Mouse (Mus musculus): ENCODE measurements around the gene Hyal5.

Gene Hyal5

DNA sequence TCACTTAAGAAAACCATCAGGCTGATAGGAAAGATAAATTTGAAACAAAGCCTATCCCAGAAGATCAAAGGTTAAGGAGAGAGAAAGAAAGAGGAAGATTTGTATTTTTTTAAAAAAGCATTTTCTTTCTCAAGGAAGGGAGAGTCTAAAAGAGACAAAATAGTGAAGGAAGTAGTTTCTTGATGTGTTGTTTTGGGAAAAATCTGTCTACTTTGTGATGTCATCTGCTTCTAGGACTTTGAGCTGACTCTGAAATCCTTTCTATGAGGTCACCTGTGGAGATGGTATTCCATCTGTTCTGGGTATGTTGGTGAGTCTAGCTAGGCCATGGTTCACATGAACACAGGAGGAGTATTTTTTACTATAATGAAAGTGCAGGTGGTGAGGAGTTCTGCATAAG, at the start of gene Hyal5:
Gene Hyal5 (plus strand): TSS at position 301 of the 400 bp plus-strand sequence.
- DNase-seq, result no peak

DNA sequence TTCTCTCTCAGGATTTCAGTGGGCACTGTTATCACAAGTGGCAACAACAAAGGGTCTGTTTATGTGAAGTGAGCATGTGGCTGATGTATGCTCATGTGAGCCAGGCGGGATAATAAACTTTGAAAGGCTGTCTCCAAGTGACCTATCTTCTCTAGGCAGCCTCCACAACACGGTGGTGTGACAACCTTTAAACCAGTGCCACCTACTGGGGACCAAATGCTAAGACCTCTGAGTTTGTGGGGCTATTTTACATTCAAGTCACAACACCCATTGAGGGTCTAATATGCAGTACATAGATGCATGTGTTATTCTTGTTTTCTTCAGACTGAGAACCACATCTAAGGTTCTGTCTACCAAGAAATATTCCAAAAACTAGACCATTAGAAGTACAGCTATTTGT, 35.7 kb upstream of the Hyal5 start:
- no peak for DNase-seq

DNA sequence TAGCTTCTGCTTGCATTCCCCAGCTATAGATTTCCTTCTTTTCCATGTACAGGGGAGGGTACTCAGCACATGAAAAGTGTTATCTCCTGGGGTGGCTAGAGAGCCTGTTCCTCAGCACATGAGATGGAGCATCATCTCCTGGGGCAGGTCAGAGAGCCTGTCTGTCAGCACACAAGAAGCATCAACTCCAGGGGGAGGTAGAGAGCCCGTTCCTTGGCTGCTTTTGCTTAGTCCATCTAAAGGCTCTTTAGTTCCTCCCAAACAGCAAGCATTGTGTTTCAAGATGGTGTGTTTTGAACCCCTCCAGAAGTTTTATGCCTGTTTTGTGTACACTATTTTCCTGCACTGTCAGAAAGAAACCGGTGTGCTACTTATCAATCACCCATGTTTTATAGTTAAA, 2.5 kb downstream of the Hyal5 start:
- DNase-seq, result no peak

DNA sequence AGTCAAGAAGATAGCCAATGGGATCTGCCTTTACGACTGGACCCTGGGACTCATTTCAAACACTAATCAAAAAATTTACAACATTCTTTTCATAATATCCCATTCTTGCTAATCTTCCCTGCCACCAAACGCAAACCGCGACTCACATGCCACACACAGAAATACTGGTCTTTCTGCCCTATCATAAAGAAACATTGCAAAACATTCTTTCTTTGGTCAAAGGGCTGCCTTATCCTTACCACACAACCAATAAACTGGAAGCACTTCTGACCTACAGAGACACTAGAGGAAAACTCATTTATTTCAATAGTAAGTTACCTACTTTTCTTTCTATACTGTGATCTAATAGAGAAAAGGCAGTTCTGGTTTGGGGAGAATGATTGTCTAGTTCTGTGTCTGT, 5.9 kb downstream of the Hyal5 start:
- DNase-seq, result no peak

DNA sequence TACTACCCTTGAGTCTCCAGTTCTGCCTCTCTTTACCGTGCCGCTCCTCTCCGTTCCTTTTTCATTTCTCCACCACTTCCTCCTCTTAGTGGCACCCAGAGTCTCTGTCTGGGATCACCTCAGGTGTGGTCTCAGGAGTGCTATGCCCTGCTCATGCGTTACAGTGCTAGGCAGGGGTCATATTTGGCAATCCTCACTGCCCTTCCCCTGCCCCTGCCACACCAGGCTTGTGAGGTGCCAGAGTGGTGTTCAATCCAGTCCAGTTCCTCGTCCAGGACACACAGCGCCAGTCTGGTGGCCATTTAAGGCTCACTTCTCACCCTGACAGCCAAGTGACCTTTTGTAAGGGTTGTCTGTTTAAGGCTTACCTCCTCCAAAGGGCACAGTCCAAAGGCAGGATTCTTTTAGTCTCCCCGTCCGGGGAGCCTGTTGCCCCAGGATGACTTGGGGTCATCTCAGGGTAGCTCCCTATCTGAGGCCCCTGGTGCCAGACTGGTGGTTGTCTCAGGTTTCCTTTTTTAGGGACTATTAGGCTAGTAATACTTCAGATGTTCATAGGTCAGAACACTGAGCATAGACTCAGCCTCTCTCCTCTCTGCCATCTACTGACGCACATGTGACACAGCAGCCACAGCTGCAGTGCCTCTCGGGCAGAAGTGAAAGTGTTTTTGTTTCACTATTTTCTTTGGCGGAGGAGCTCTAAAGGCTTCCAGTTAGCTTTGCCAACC, 36.5 kb downstream of the Hyal5 start:
- peak; percentile 7 for DNase-seq

DNA sequence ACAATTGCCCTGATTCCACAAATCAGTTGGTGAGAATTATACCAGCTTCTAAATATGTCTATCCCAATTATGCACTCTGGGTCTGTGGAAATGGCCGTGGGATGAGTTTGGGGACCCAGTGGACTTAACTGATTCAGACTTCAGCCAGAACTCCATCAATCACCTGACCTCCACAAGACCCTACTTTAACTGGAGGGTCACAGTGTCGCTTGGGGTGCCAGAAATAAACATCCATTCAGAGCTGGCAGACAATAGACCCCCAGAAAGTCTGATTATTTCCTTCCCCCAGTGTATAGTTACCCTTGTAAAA, 37.0 kb downstream of the Hyal5 start:
- DNase-seq, result no peak

DNA sequence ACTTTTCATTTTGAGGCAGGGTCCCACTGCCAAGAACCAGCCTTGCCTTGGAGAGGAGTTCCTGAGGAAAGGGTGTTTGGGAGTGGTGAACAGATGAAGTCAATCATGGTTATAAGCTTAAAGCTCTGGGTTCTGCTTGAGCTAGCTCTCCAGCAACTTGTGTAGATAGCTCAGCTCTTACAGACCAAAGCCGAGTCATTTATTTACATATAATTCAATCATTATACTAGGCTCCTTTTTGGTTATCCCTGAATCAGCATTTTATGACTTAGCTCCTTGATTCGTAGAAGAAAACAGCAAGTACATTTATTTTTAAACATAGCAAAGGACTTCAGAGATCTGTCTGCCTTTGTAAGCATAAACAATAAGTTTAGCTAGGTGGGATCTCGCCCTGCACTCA, 47.3 kb downstream of the Hyal5 start:
- DNase-seq, result no peak

DNA sequence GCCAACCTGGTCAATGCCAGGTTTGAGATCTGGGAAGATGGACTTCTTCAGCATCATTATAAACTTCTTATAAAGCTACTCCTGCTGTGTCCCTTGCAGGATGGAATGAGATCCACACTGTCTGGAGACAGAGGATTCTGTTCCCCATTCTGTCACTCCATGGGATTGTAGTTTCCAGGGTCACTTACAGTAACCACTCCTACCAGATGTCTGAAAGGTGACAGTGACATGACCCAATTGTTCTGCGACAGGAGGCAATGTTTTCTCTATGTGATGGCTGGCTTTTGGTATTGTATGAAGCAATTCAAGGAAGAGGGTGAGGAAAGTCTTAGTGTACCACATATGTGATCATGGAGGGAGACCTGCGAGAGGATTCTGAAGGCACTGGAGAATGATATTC, 50.0 kb downstream of the Hyal5 start:
- no peak for DNase-seq

DNA sequence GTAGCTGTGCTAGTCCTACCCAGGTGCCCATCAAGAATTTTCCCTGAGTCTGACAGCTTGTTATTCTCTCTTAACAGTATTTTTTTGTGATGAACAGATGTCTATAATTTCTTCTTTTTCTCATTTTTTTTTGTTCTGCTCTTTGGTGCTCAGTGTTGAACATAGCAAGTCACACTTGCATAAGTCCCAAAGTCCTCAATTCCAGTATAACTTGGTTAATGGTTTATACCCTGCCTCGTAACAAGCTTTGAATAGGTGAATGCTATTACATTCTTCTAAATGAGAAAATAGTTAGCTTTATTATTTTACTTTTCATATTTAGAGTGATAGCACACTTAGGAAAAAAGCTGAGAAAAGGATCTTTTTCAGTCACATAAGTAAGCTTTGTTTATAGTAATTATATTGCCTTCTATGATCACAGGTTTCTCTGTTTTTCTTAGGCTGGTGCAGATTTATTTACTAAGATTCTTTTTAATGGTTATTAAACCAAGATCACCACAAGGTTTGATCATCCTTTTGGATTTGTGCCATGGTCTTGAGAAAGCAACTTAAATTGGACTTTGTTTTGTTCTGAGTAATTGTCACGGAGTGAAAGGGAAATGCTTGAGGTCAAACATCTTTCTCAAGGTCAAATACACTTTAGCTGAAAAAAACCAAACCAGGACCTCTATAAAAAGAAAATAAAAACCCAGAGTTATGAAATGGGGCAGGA, 52.4 kb downstream of the Hyal5 start:
- no peak for DNase-seq

DNA sequence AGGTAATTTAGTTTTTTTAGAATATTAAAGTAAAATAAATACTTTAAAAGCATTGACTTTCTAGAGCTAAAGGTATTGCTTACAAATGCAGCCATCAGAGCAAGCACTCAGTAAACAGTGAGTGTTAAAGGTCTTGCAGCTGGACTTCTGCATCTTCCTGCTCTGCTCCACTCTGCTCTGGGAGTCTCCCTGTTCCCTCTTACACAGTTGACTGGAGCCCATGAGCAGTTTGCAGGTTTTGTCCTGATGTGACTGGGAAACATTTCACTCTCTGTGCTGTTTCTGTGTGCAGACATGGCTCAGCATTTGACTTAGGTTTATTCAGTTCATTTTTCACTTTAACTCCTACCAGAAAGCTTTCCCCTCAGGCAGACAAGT, 52.9 kb downstream of the Hyal5 start:
- no peak for DNase-seq

DNA sequence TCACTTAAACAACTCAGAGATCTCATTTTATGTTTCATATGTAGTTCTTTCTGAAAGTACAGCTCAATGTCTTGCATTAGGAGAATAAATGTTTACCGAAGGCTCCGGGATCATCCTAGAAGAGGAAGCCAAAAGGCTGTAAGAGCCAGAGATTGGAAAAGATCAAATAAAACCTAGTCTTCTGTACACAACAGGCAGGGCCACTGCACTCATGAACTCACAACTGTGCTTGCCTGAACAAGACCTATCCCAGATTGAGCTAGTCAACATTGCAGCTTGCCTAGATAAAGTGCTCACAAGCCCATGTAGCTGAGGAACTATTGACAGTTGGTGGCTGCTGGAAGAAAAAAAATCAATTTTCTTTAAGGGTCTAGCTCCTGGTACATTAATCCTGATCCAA, 55.8 kb downstream of the Hyal5 start:
- DNase-seq, result no peak

DNA sequence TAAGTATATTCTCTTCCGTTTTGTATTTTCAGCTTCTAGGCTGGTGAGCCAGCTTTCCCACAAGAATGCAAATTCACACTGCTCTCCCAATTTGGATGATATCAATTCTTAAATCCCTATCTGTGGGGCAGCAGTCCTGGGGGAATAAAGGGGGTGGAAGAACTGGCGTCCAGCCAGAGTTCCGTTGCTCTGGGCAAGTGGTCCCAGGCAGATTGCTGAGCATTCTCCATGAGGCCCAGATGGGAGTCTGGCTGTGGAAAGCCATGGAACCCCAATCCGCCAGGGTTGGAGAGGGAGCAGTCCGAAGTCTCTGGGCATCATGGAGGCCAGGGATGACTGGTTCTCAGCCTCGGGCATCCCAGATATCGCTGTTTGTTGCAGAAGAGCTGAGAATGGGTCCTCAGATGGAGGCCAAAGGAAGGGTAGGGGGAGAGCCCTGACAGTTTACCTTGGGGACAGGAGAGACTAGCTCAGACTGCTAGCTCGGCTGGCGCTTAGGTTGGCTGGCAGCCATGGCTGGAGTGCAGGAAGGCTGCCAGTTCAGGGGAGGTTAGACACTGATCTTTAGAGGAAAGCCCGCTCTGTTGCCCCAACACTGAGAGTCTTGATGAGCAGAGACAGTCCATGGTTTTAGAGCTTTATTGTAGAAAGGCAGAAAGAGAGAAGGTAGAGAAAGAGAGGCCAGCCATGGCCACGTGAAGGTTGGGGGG, 67.4 kb downstream of the Hyal5 start:
- no peak for DNase-seq

Data from right cerebral cortex, postnatal 25 days (tissue).